Mouse (Mus musculus): ENCODE data around the gene Sla2.
"Not testable (repeated sequence)": the region's sequence is repeated elsewhere in the genome, so short reads cannot be mapped to it uniquely, and the experiment has no call there.

Gene Sla2

DNA sequence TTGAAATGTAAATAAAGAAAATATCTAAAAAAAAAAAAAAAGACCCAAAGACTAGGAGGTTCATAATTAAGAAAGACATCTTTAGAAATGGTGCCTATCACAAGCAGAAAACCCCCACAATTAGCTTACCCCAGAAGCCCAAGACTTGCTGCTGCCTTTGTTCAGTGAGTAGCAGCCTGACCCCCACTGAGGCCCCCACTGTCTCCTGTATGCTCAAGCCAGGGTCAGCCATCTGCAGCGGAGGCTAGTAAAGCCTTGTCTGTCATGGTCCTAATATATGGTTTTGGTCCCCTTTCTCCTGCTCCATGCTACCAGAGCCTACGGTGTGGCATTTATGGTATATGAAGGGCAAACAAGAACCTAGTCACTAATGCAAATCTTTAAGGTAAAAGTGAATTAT, 14.4 kb upstream of the Sla2 start:
- DNase-seq (ENCODE audit: low spot score in 2 of 2), result no peak

DNA sequence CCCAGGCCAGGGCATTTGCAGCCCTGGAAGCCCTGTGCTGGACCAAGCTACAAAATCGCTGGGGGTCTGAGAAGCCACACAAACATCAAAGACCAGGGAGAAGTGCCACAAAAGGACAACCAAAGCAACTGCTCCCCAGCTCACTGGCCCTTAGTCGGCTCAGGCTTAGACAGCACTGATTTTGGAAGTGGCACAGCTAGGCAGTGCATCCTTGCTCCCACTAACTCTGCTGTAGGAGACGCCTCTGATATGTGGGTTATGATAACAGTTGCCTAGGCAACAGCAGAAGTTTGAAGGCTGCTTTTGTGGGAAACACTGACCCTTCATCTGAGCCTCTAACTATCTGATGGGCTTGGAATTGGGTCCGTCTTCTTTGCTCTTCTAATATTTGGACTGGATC, 12.2 kb upstream of the Sla2 start:
- DNase-seq (ENCODE audit: low spot score in 2 of 2), result no peak

DNA sequence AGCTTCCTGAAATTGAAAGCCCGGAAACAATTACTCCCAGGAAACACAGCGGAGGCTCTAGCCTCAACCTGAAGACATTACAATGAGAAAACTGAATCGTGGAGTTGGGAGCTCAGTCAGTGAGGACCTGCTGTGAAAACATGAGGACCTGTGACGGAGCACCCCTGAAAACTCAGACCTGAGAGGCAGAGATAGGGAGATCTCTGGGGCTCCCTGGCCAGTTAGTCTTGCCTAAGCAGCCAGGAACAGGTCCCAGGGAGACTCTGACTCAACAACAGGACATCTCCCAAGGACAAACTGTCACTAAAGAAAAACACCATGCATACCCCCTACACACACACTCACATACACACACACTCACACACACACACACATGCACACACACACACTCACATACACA, 11.4 kb upstream of the Sla2 start:
- DNase-seq (ENCODE audit: low spot score in 2 of 2), result no peak

- DNase-seq (ENCODE audit: low spot score in 2 of 2), result no peak
These were observed 10.0 kb upstream of the Sla2 start for GRCm38 (mm10) chr2:156897034-156897433.

- DNase-seq (ENCODE audit: low spot score in 2 of 2), result no peak
These were observed 9.5 kb upstream of the Sla2 start for GRCm38 (mm10) chr2:156896384-156896914.

DNA sequence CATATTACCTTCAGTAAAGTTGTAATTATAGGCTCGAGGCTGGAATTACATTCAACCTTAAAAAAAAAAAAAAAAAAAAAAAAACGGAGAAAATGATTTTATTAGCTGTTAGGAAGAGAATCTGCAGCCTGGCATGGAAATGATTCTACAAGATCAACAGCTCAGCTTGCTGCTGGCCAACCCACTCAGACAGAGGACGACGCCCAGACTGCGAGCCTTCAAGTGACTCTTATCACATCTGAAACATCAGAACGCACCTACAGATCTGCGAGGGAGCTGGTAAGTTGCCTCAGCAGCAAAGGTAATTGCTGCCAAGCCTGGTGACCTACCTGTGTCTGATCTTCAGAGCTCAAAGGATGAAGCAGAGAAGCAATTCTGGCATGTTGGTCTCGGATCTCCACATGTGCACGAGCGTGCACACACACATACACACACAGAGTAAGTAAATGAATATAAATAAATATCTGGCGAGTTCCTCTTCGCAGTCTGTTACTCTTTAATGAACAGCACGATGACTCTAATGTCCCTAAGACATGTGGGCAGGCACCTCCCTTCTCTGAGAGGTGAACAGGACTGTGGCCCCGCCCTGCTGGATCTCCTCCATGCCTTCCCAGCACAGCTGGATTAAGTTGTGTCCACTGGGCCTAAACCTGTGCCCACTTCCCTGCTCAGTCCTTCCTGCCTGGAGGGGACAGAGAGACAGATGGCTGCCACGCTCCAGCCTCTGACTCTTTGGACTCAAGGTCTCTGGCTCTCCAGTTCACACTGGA, 7.7 kb upstream of the Sla2 start:
- DNase-seq (ENCODE audit: low spot score in 2 of 2), result no peak

DNA sequence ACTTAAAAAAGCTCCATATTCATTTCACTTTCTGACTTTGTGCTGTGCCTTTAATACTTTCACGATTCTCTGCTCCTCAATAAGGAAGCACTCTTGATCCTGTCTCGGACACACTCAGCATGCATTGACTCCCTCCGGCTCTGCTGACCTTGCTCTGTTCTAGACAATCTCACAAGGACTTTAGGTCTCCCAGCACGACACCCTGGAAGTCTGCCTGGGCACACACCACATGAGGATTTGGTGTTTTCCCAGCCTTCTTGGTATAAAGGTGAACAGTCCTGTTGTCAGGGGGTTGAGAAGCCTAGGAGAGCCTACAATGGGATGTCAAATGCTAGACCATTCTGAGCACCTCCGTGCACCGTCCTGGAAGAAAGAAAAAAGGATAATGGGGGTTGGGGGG, 5.8 kb upstream of the Sla2 start:
- DNase-seq (ENCODE audit: low spot score in 2 of 2), result no peak

GRCm38 (mm10) chr2:156892240-156892639, 5.2 kb upstream of the Sla2 start:
- no peak for DNase-seq (ENCODE audit: low spot score in 2 of 2)

GRCm38 (mm10) chr2:156888490-156888889, 1.5 kb upstream of the Sla2 start:
- DNase-seq (ENCODE audit: low spot score in 2 of 2), result no peak

DNA sequence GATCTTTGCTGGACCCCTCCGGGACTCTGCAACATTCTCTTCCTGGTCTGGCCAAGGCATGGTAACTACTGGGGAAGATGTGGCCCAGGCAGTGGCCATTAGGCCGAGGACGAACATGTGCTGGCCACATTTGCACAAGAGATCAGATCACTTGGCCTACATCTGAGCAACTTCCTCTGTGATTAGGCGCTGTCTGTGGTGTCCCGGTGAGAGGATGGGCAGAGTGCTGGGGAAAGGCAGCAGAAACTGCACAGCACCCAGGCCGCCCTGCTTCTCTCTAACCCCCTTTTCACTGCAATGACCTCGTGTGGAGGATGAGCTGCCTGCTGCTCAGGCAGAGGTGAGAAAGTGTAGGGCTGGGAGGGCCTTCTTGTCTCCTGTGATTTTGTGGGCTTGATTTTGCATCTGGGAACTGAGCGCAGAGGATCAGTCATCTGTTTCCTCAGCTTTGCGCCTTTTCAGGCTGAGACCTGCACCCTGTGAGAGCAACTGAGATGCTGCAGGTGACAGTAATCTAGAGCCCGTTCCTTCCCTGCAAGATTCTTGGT, 834 bp downstream of the Sla2 start:
- DNase-seq (ENCODE audit: low spot score in 2 of 2), result no peak

DNA sequence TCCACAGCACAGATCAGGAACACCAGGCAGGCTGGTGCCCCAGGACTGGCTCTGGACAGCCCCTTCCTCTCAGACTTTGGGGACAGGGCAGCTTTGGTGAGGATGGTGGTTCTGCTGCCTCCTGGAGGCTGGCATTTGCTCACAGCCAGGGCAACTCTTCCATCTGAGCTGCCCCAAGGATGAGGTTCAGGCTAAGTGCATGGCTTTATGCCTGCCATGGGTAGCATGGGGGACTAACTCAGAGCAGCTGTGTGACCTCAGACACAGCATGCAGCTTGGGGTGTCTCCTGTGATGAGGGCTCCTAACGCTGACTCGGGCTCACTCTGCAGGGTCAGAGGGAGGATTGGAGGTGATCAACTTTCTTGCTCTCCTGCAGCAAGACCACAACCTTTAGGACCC, 1.3 kb downstream of the Sla2 start:
- DNase-seq (ENCODE audit: low spot score in 2 of 2), result not testable (repeated sequence)

- no peak for DNase-seq (ENCODE audit: low spot score in 2 of 2)
These were observed 2.4 kb downstream of the Sla2 start for GRCm38 (mm10) chr2:156884396-156885211.

DNA sequence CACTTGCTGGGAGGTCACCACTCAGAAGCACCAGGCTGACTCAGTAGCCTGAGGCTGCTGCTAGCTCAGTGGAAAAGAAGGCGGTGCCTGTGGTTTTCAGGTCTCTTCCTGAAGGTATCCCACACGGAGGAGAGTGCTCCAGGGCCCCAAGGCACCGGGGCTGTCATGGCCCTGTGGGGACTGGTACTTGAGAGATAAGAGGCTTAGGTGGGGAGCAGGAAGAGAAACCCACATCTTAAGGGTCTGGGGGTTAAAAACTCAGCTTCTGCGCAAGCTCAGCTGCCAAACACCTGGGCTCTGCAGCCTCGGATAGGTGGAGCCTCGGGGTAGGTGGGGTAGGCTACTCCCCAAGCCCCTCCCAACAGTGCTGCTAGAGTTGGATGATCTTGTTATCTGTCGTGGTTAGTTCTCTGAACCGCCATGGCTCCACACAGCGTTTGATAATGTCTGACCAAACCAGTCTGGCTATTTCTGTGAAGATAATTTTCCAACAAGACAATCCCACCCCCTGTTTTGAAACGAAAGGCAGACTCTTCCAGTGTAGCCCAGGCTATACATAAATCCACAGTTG, 4.5 kb downstream of the Sla2 start:
- DNase-seq (ENCODE audit: low spot score in 2 of 2), result no peak

GRCm38 (mm10) chr2:156879541-156879940, 7.5 kb downstream of the Sla2 start:
- DNase-seq (ENCODE audit: low spot score in 2 of 2), result no peak

DNA sequence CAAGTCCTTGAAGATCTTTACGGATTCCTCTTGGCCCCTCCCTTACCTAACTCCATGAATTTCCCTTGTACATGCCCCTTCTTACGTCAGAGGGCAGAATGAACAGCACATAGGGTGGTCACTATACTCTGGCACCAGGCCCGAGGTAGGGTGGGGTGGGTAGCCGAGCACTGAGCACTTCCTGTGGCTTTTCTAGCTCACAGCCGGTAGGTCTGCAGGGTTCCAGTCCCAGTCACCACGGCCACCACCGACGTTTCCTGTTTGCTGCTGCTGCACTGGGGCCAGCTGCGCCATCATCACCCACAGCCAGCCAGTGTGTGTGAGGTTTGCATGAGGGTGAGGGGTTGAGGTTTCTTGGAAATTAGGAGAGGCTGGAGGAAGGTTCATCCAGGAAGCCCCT, 9.3 kb downstream of the Sla2 start:
- DNase-seq (ENCODE audit: low spot score in 2 of 2), result no peak

- DNase-seq (ENCODE audit: low spot score in 2 of 2), result no peak
These were observed 12.1 kb downstream of the Sla2 start for GRCm38 (mm10) chr2:156874760-156875510.

DNA sequence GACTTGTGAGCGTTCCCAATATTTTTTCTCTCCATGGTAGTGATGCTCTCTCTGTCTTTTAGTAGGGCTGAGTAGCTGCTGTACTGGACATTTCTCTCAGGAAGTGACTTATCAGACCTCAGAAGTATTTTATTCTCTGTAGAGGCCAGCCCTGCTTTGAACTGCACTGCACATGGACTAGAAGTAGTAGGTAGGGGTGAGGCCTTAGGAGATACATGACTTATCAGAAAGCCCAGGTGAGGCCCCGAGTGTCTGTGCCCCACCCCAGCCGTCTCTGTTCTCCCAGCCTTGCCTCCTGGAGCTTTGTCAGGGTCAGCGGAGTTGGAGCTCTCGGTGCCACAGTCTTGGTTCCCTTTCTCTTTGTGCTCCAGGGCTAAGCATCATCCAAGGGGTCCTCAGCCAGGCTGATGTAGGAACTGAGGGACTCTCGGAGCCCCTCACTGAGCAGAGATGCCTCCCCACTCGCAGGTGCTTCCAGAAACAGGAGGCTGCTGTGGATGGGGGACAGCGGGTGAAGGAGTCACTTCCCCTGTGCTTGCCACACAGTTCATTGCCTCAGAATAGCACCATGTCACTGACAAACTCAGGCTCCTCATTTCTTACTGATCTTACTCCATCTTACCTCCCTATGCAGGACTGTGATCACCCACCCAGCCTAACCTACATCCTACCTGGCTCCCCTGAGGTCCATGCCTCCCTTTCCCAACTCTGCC, 12.8 kb downstream of the Sla2 start:
- no peak for DNase-seq (ENCODE audit: low spot score in 2 of 2)

DNA sequence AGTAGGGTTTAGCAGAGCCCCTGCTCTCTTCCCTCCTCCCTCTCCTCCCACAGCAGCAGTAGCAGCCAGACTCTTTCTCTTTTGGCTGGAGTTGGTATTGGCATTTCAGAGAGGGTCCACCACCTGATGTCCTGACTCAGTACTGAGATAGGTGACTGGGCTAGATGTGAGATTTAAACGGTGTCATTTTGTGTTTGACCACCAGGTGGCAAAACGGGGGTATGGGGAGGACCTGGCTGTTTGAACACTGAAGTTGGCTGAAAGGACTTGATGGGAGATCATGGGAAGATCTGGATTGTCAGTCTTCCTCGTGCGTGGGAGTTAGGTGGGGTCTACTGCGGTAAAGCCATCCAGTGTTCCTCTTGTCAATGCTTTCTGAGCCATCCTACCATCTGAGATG, 13.4 kb downstream of the Sla2 start:
- peak in 1 of 2 experiments; percentile 33 for DNase-seq (ENCODE audit: low spot score in 2 of 2)

DNA sequence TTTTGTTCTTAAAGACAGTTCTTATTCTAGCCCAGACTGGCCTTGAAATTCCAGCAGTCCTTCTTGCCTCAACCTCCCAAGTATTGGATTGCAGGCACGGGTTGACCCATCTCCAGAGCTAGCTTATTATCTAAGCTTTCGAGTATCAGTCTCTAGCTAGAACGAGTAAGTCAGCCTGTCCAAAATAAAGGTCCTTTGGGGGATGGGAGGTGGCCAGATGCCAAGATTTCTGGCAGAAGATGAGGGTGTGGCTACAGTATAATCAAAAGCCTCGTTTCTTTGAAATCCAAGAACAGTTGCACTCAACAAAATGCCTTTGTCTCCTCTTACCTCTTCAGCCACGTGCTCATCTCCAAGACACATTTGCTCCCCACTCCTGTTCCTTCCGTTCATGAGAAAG, 16.5 kb downstream of the Sla2 start:
- DNase-seq (ENCODE audit: low spot score in 2 of 2), result no peak

DNA sequence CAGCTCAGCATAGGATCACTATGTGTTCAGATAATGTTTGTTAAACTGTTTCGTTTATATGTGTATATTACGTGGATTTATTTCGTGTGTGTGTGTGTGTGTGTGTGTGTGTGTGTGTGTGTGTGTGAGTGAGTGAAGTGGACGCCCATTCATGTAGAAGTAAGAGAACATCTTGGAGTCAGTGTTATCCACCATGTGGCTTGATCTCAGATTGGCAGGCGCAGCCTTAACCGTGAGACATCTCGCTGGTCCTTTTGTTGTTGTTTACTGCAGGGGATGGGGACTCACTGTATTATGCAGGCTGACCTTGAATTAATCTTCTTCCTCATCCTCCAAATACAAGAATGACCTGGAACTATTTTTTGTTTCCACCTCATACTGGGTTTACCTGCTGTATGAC, 17.4 kb downstream of the Sla2 start:
- no peak for DNase-seq (ENCODE audit: low spot score in 2 of 2)

GRCm38 (mm10) chr2:156868994-156869393, 18.0 kb downstream of the Sla2 start:
- no peak for DNase-seq (ENCODE audit: low spot score in 2 of 2)
